Mouse (Mus musculus) Patski (cell line): ENCODE results near the gene Hoxa3. TPM values are rescaled to one million over a fixed set of nuclear protein-coding genes. Genes with fewer than 3 reads are reported as not detected.

Experiments used
- ATAC-seq: fragments of 100-300 bp; one replicate; pipeline ENCODE4 v1.8.0; 2021
- CTCF ChIA-PET: fragments of 350-600 bp; sonication (Branson Sonifier 250); formaldehyde crosslinking; loops from one replicate; lab custom pipeline; 2022; ENCODE audit warnings: inconsistent platforms; lab: Charles Lee
- POLR2A ChIA-PET: fragments of 350-600 bp; sonication (Branson Sonifier 250); formaldehyde crosslinking; loops from one replicate; lab custom pipeline; 2022; ENCODE audit warnings: antibody characterized with exemption, inconsistent platforms; lab: Charles Lee
- DNase-seq: peaks from one replicate; pipeline ENCODE4 v3.0.0-alpha.2; 2011; ENCODE audit warnings: low read depth, low spot score
- H3K27me3 ChIP-seq: fragments of 371-371 bp; one replicate; pipeline ENCODE4 v1.5.1; 2021
- CTCF ChIP-seq: fragments of 100-300 bp; IDR thresholded peaks from one replicate; pipeline ENCODE4 v1.5.1; 2021
- in situ Hi-C: fragments of 300-500 bp; cut with MboI; formaldehyde crosslinking; loops from 3 replicates; pipeline ENCODE4 v1.11.1; 2018; ENCODE audit warnings: low pct_unique_long_range_greater_than_20kb, mixed read lengths
- polyA plus RNA-seq: library from polyadenylated mRNA; unstranded; gene quantifications from one replicate; pipeline ENCODE4 v1.2.3, GENCODE M21; 2021

Gene Hoxa3
- polyA plus RNA-seq, 1 experiment from 2014 or later: 12.3 TPM

DNA sequence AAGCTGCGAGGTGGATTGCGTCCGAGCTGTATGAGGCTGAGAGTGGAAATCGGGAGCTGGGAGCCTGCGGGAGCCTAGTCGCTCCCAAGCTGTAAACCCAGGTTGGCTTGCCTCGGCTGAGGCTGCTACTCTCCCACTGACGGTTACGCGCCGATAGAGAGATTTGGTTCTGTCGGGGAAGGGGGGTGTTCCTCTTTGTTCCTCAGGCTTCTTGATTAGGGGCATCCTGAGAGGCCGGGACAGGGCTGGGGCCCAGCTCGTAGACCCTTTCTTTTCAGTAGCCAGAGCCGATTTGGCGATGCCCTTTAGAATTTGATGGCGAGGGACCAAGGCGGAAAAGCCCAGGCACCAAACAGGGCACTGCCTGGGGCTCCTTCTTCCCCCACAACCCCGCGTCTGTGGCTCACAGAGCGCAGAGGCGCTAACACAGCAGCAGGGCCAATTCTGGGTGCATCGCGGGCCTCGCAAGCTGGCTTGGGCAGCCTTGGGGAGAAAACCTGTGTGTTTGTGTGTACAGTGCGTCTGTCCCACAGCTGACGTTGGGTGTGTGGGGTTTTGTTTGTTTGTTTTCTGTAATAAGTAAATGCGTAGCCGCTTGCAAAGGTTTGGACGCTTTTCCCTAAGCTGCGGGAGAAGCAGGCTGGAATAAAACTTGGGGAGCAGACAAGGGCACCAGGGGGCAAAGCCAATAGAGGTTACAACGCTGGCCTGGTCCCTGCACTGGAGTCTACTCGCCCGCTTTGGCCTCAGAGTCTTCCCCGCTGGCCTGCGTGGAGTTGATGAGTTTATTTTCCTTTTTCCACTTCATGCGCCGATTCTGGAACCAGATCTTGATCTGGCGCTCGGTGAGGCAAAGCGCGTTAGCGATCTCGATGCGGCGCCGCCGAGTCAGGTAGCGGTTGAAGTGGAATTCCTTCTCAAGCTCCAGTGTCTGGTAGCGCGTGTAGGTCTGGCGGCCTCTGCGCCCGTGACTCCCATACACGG is 7.2 kb downstream of the Hoxa3 start:
- in situ Hi-C loops: loop anchor here (5.0 to 25.0 kb wide), 3 partner anchors 199 to 494 kb away; no protein-coding TSS in a partner anchor
- no peaks in the 10 kb centered on the region for H3K27me3 ChIP-seq
- DNase-seq: no peak

DNA sequence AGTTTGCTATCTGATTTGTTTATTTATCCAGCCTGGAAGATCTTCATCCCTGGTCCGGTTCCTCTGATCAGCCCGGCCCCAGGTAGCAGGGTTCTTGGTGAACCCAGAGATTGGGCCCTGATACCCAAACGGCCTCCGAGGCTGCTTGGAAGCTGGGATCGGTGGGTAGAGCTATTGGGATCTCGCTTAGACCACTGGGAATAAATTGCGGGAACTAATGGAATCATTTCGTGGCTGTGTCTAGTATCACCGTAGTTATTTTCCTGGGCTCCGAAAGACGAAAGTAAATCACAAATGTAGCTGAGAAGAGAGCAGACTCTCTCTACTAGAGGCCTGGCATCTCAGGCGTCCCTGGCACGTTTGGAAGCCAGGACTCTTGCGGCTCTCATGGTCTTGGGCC is 7.9 kb downstream of the Hoxa3 start:
- ChIA-PET CTCF (interaction anchor here (0.8 to 2.5 kb wide), 7 partner anchors 19 to 207 kb away, joined by 3 to 12 read pairs (median 4); partner anchors contain the start of gene 5730596B20Rik), POLR2A (interaction anchor here (0.6 to 1.6 kb wide), 6 partner anchors 16 to 204 kb away, joined by 3 to 6 read pairs (median 4); no protein-coding TSS in a partner anchor)
- DNase-seq: no peak
- in situ Hi-C loops: loop anchor here (5.0 to 25.0 kb wide), 3 partner anchors 198 to 493 kb away; no protein-coding TSS in a partner anchor
- no peak for ATAC-seq
- TF ChIP-seq CTCF: no peak
- H3K27me3 ChIP-seq: no peaks in the 10 kb centered on the region

More for the DNA sequence above, 7.2 kb downstream of the Hoxa3 start:
- POLR2A ChIA-PET: interaction anchor here (0.6 to 37.4 kb wide), 6 partner anchors 17 to 205 kb away, joined by 3 to 378 read pairs (median 4); partner anchors contain the start of gene 5730596B20Rik
- no peak for ATAC-seq
- TF ChIP-seq CTCF: no peak
- CTCF ChIA-PET: interaction anchor here (0.6 to 2.5 kb wide), 4 partner anchors 29 to 283 kb away, joined by 3 to 12 read pairs (median 4); partner anchors contain the start of gene 5730596B20Rik

DNA sequence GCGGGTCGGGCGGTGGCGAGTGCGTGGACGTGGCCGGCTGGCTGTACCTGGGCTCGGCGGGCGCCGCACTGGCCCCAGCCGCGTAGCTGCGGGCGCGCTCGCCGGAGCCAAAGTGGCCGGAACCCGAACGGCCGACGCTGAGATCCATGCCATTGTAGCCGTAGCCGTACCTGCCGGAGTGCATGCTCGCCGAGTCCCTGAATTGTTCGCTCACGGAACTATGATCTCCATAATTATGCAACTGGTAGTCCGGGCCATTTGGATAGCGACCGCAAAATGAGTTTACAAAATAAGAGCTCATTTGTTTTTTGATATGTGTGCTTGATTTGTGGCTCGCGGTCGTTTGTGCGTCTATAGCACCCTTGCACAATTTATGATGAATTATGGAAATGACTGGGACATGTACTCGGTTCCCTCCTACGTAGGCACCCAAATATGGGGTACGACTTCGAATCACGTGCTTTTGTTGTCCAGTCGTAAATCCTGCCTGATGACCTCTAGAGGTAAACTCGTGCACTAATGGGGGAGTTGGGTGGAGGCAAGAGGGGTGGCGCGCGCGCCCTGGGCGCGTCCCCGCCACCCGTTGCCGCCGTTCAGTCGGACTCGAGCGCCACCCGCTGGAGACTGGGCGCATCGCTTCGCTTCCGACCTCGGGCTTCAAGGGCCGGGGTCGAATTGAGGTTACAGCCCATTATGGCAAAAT is 8.9 kb downstream of the Hoxa3 start, which contains the start of gene Hoxa5:
Hoxa5 (minus strand) TSS at position 538 of the 703 bp plus-strand sequence.
- in situ Hi-C loops: loop anchor here (25.0 kb wide), 1 partner anchor 492 kb away; no protein-coding TSS in a partner anchor
- DNase-seq (no peak), ATAC-seq (peak; percentile 28)
- no peak for TF ChIP-seq CTCF
- POLR2A ChIA-PET: interaction anchor here (0.6 to 1.6 kb wide), 5 partner anchors 9 to 203 kb away, joined by 3 to 4 read pairs (median 4); partner anchors contain the start of gene Hoxa4
- CTCF ChIA-PET: interaction anchor here (0.6 to 2.5 kb wide), 11 partner anchors 11 to 213 kb away, joined by 3 to 12 read pairs (median 4); partner anchors contain the start of gene 5730596B20Rik
- H3K27me3 ChIP-seq: no peaks in the 10 kb centered on the region

DNA sequence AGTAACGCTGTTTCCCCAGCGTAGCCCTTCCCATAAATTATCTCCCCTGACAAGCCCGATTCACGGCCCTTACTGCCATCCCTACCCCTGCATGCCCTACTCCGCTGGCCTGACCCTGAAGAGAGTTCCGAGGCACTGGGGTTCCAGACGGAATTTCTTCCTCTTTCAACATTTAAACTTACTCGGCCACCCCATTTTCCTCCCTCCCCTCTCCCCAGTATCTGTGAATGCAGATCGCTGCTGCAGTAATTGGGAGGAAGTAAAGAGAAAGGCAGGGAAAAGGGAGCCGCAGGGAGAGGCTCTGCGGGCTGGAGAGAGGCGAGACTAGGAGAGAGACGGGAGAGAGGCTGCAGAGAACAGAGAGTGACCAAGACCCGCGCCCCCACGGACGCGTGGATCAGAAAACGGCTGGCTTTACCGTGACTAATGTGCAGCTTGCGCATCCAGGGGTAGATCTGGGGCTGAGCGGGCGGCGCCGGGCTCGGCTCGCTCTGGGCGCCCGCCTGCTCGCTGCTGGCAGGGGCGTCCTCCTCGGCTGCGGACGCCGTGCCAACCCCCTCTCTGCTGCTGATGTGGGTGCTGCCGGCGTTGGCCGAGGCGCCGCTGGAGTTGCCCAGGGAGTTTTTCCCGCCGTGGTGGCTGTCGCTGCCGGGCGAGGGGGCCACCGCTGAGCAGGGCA is 9.6 kb downstream of the Hoxa3 start:
- CTCF ChIA-PET: interaction anchor here (0.6 to 2.6 kb wide), 12 partner anchors 8 to 212 kb away, joined by 3 to 12 read pairs (median 4); partner anchors contain the start of gene 5730596B20Rik
- in situ Hi-C loops: loop anchor here (25.0 kb wide), 1 partner anchor 491 kb away; no protein-coding TSS in a partner anchor
- POLR2A ChIA-PET: interaction anchor here (0.6 to 1.2 kb wide), 3 partner anchors 10 to 27 kb away, joined by 3 to 4 read pairs (median 3); partner anchors contain the start of gene Hoxa4
- DNase-seq (no peak), ATAC-seq (no peak)
- TF ChIP-seq CTCF: no peak
- no peaks in the 10 kb centered on the region for H3K27me3 ChIP-seq

DNA sequence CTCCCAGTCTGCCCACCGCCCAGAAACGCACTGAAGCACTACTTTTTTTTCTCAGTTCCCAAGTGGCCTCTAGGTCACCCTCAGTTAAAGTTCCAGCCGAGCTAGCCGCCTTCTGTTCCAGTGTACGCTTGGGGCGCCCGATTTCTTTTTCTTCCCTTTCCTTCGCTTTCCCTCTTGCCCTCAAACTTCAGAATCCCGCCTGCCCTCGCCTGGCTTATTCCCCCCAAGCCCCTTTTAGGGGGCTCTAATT is 10.1 kb downstream of the Hoxa3 start:
- POLR2A ChIA-PET: interaction anchor here (0.9 to 1.0 kb wide), 2 partner anchors 12 to 26 kb away, joined by 3 to 6 read pairs; no protein-coding TSS in a partner anchor
- no peak for TF ChIP-seq CTCF
- H3K27me3 ChIP-seq: no peaks in the 10 kb centered on the region
- ATAC-seq (no peak), DNase-seq (no peak)
- CTCF ChIA-PET: interaction anchor here (1.1 to 2.6 kb wide), 4 partner anchors 8 to 326 kb away, joined by 3 to 6 read pairs (median 4); no protein-coding TSS in a partner anchor
- in situ Hi-C loops: loop anchor here (25.0 kb wide), 1 partner anchor 491 kb away; no protein-coding TSS in a partner anchor

DNA sequence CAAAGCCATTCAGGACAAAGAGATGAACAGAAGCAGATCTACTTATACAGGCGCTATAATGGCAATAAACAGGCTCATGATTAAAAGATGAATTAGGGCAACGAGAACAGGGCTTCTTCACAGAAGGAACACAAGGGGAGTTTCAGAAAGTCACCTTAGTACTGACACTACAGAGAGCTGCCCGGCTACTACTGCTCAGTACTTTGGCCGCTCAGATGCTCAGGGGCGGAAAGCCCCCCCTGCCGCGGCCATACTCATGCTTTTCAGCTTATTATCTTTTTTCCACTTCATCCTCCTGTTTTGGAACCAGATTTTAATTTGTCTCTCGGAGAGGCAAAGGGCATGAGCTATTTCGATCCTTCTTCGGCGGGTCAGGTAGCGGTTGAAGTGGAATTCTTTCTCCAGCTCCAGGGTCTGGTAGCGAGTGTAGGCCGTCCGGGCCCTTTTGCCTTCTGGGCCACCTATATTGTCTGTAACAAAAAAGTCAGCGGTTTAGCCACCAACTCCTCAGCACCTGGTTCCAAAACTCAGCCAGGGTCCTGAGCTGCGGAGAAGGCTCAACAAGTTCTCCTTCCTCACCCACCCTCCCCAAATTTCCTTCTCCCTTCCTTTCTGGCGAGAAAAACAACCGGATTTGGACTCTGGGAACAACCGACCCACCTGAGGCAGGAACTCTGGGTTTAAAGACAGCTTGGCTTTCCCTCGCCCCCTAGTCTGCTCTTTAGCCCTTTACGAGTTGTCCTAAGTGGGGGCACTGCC is 10.6 kb downstream of the Hoxa3 start:
- ChIA-PET POLR2A (interaction anchor here (0.6 to 1.0 kb wide), 3 partner anchors 12 to 604 kb away, joined by 3 to 6 read pairs (median 4); no protein-coding TSS in a partner anchor), CTCF (interaction anchor here (0.7 to 2.6 kb wide), 8 partner anchors 9 to 327 kb away, joined by 3 to 7 read pairs (median 3); partner anchors contain the start of gene Hoxa10)
- no peak for TF ChIP-seq CTCF
- DNase-seq (no peak), ATAC-seq (no peak)
- H3K27me3 ChIP-seq: no peaks in the 10 kb centered on the region
- in situ Hi-C loops: loop anchor here (25.0 kb wide), 1 partner anchor 490 kb away; no protein-coding TSS in a partner anchor

DNA sequence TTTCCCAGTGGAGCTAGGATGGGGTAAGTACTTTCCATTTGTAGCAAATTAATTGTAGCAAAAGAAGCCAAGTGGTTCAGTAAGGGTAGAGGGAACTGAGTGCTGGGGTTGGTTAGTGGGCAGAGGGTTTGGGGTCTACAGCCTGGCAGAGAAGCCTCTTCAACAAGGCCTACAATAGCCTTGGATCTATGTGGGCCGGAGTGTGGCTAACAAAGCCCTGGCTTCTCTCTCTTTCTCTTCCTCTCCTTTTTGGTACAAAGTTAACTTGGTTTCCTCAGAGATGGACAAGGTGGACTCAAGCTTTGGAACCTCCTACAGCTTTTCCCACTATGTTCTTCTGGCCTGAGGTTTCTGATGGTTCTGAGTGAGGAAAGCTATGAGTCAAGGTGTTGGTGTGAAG is 11.9 kb downstream of the Hoxa3 start:
- ATAC-seq (no peak), DNase-seq (no peak)
- in situ Hi-C loops: loop anchor here (25.0 kb wide), 1 partner anchor 489 kb away; no protein-coding TSS in a partner anchor
- TF ChIP-seq CTCF: no peak
- POLR2A ChIA-PET: interaction anchor here (0.6 to 0.8 kb wide), 2 partner anchors 31 to 268 kb away, joined by 4 read pairs; no protein-coding TSS in a partner anchor
- CTCF ChIA-PET: interaction anchor here (1.0 to 2.6 kb wide), 8 partner anchors 10 to 326 kb away, joined by 3 to 7 read pairs (median 4); partner anchors contain the start of gene Hoxa10
- no peaks in the 10 kb centered on the region for H3K27me3 ChIP-seq

DNA sequence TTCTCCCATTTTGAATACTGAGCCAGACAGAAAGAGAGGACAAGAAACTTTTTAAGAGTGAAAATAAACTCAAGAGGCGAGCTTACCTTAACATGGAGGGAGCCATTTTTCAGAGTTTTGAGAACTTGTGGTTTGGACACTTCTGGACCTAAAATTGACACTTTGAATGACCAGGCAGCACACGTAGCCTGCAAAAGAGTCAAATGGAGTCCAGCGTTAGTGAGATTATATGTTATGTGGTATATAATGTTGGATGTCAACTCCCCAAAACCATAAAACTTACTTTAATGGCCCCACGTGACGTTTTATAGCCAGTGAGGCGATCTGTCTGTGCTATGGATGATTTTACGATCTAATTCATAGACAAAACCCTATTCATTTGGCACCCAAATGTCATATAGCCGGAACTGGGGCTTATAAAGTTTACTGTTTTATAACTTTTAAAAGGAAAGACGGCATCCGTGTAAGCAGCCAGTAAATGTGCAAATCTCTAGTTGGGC is 12.3 kb downstream of the Hoxa3 start:
- CTCF ChIA-PET: interaction anchor here (1.1 to 2.6 kb wide), 6 partner anchors 11 to 322 kb away, joined by 3 to 7 read pairs (median 4); no protein-coding TSS in a partner anchor
- DNase-seq: no peak
- no peak for TF ChIP-seq CTCF
- no peaks in the 10 kb centered on the region for H3K27me3 ChIP-seq
- in situ Hi-C loops: loop anchor here (25.0 kb wide), 1 partner anchor 488 kb away; no protein-coding TSS in a partner anchor
- POLR2A ChIA-PET: no interaction called here
- ATAC-seq: no peak
